Mouse (Mus musculus) adrenal gland, postnatal 14 days (tissue): ENCODE results near the gene Rps6ka3. TPM values are rescaled to one million over a fixed set of nuclear protein-coding genes. Genes with fewer than 3 reads are reported as not detected.

Experiments used
- DNase-seq: peaks from one replicate; pipeline ENCODE4 v3.0.0; 2021; ENCODE audit warnings: mixed read lengths
- total RNA-seq: library from RNA; stranded (reverse); gene quantifications from 2 replicates; pipeline ENCODE4 v1.2.3, GENCODE M21; 2021

The Rps6ka3 gene
- total RNA-seq, 1 experiment from 2014 or later, result 64.2 TPM

- peak; percentile 67 for DNase-seq
Measured at GRCm38 (mm10) chrX:159321342-159321741, 111.2 kb downstream of the Rps6ka3 start.

GRCm38 (mm10) chrX:159364506-159364905 lies 154.4 kb downstream of the Rps6ka3 start:
- peak; percentile 35 for DNase-seq

GRCm38 (mm10) chrX:159371831-159372752 lies 162.0 kb downstream of the Rps6ka3 start, which contains the start of gene Eif1ax:
Eif1ax (plus strand) TSS chrX:159372178.
- peak; percentile 85 for DNase-seq

- DNase-seq, result no peak
Measured at GRCm38 (mm10) chrX:159372753-159373144, 162.6 kb downstream of the Rps6ka3 start.

GRCm38 (mm10) chrX:159387105-159387504 lies 177.0 kb downstream of the Rps6ka3 start:
- DNase-seq, result no peak

GRCm38 (mm10) chrX:159388953-159389352 lies 178.8 kb downstream of the Rps6ka3 start:
- no peak for DNase-seq

GRCm38 (mm10) chrX:159390347-159390962 lies 180.3 kb downstream of the Rps6ka3 start:
- DNase-seq, result no peak

- no peak for DNase-seq
Measured at GRCm38 (mm10) chrX:159391239-159391638, 181.1 kb downstream of the Rps6ka3 start.

GRCm38 (mm10) chrX:159409253-159409652 lies 199.1 kb downstream of the Rps6ka3 start:
- DNase-seq, result peak; percentile 17

- DNase-seq, result peak; percentile 9
Measured at GRCm38 (mm10) chrX:159414130-159414828, 204.2 kb downstream of the Rps6ka3 start, which contains the start of gene Map7d2. Map7d2 (plus strand) TSS chrX:159414572.

GRCm38 (mm10) chrX:159414829-159415673 lies 204.9 kb downstream of the Rps6ka3 start:
- DNase-seq, result peak; percentile 3

Other genes with a start within 250 kb of the Rps6ka3 start
- gene Eif1ax, start 161.9 kb downstream of the Rps6ka3 start, total RNA-seq, result 98.2 and 112 TPM in 2 replicates
- 3.5 and 5.1 TPM in 2 replicates for gene Map7d2, start 204.3 kb downstream of the Rps6ka3 start, total RNA-seq